Mouse (Mus musculus): ENCODE data around the gene Tsc22d1. TPM values are rescaled to one million over a fixed set of nuclear protein-coding genes. Genes with fewer than 3 reads are reported as not detected.

The Tsc22d1 gene
- total and polyA plus RNA-seq, 3 experiments: 665 to 1,621 (median 906) TPM

GRCm38 (mm10) chr14:76442160-76442559, 27.4 kb downstream of the Tsc22d1 start:
- no peak for DNase-seq

- peak; percentile 7 for DNase-seq
These were observed 34.2 kb downstream of the Tsc22d1 start for GRCm38 (mm10) chr14:76448987-76449386.

- no peak for DNase-seq
These were observed 36.2 kb downstream of the Tsc22d1 start for GRCm38 (mm10) chr14:76451011-76451410.

- DNase-seq: no peak
These were observed 38.1 kb downstream of the Tsc22d1 start for GRCm38 (mm10) chr14:76452751-76453360.

GRCm38 (mm10) chr14:76454673-76455072, 39.9 kb downstream of the Tsc22d1 start:
- DNase-seq: no peak

GRCm38 (mm10) chr14:76455159-76455558, 40.4 kb downstream of the Tsc22d1 start:
- no peak for DNase-seq

- DNase-seq: no peak
These were observed 42.9 kb downstream of the Tsc22d1 start for GRCm38 (mm10) chr14:76457696-76458095.

GRCm38 (mm10) chr14:76460181-76460580, 45.4 kb downstream of the Tsc22d1 start:
- DNase-seq: no peak

GRCm38 (mm10) chr14:76461182-76461775, 46.5 kb downstream of the Tsc22d1 start:
- no peak for DNase-seq

- no peak for DNase-seq
These were observed 48.8 kb downstream of the Tsc22d1 start for GRCm38 (mm10) chr14:76463414-76464098.

GRCm38 (mm10) chr14:76464967-76465366, 50.2 kb downstream of the Tsc22d1 start:
- DNase-seq: no peak

- peak; percentile 70 for DNase-seq
These were observed 52.0 kb downstream of the Tsc22d1 start for GRCm38 (mm10) chr14:76466641-76467323.

- DNase-seq: no peak
These were observed 53.2 kb downstream of the Tsc22d1 start for GRCm38 (mm10) chr14:76467932-76468331.

- DNase-seq: peak; percentile 26
These were observed 56.5 kb downstream of the Tsc22d1 start for GRCm38 (mm10) chr14:76471301-76471700.

- no peak for DNase-seq
These were observed 57.7 kb downstream of the Tsc22d1 start for GRCm38 (mm10) chr14:76472487-76472886.

GRCm38 (mm10) chr14:76473404-76473803, 58.6 kb downstream of the Tsc22d1 start:
- peak; percentile 24 for DNase-seq

GRCm38 (mm10) chr14:76474165-76474564, 59.4 kb downstream of the Tsc22d1 start:
- no peak for DNase-seq

- no peak for DNase-seq
These were observed 62.0 kb downstream of the Tsc22d1 start for GRCm38 (mm10) chr14:76476770-76477169.

GRCm38 (mm10) chr14:76478076-76478475, 63.3 kb downstream of the Tsc22d1 start:
- DNase-seq: no peak

GRCm38 (mm10) chr14:76478616-76479015, 63.9 kb downstream of the Tsc22d1 start:
- DNase-seq: peak; percentile 73

- DNase-seq: peak; percentile 23
These were observed 65.1 kb downstream of the Tsc22d1 start for GRCm38 (mm10) chr14:76479867-76480266.

- no peak for DNase-seq
These were observed 65.7 kb downstream of the Tsc22d1 start for GRCm38 (mm10) chr14:76480507-76480906.

- DNase-seq: no peak
These were observed 68.9 kb downstream of the Tsc22d1 start for GRCm38 (mm10) chr14:76483701-76484100.

All from adrenal gland, adult 2 months (tissue).